Mouse (Mus musculus): Measurements from ENCODE around the gene Dnase1l2. TPM values are rescaled to one million over a fixed set of nuclear protein-coding genes. Genes with fewer than 3 reads are reported as not detected.

Gene Dnase1l2
- polyA plus RNA-seq, 1 experiment from 2014 or later, result 1.1 TPM

DNA sequence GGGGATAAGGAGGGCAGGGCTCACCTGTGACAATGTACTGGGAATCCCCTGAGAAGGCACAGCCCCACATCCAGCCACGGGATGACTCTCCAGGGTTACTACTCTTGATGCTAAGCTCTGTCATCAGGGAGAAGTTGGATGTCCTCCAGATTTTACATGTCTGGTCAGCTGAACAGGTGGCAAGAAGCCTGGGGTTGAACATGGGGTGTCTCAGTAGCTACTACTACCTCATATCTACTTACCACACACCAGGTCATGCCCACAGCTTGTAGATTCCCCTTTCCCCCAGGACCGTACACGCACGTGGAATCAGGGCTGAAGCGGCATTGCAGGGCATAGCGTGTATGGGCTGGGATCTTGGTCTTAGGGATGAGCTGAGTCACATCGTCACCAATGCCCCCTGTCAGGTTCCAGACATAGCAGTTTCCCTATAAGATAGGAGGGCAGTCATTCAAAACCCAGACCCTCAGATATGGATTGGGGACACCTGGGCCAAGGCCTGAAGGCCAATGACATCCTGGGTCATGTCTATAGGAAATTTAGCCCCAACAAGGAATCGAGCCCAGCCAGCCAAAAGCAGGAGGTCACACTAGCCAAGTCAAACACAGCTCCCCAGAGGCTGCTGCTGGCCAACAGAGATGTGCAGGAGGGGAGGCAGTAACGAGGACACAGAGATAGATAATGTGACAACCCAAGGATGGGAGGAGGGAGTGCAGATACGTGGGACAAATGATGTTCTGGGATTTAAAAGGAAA lies 33.3 kb upstream of the Dnase1l2 start:
- Histone ChIP-seq H3K9me3 (replicated peaks; ENCODE audit: control insufficient read depth, low read length) (no peaks in the 10 kb centered on the region), H3K4me2 (ENCODE audit: low read depth, low read length) (no peak overlapping the region), H3K4me1 (ENCODE audit: control insufficient read depth, insufficient read depth, low read length) (peaks cover 3% of the 10 kb centered on the region), H3K27me3 (ENCODE audit: control insufficient read depth, insufficient read depth, low read length) (no peaks in the 10 kb centered on the region), H3K4me3 (ENCODE audit: low read depth, low read length) (no peak overlapping the region), H3K27ac (replicated peaks; ENCODE audit: low read depth, low read length) (no peak overlapping the region), H3K9ac (replicated peaks; ENCODE audit: low read length) (no peak overlapping the region), H3K36me3 (replicated peaks; ENCODE audit: control insufficient read depth, insufficient read depth, low read depth, low read length) (peaks cover 5% of the 10 kb centered on the region)
- 90% methylated on average over 10 of the region's 10 CpGs for WGBS
- DNase-seq (ENCODE audit: low spot score) (no peak), ATAC-seq (replicated peaks; ENCODE audit: insufficient number of reproducible peaks, low FRiP score, low TSS enrichment, low read depth) (no peak)

DNA sequence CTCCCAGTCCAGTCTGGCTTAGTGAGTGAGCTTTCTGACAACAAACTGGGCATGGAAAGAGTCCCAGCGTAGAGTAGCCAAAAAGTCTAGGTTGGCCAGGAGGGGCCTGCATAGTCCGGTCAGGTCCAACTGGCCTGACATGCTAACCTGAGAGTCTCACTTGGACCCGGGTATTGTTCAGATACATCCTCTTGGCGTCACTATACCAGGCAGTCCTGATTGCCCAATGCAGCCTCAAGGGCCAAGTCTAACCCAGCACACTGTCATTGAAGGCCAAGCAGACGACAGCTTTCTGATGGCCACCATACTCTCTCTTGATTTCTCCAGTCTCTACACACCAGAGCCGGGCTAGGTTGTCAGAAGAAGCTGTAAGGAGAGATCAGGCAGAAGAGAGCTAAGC lies 32.7 kb upstream of the Dnase1l2 start:
- Histone ChIP-seq H3K36me3 (replicated peaks; ENCODE audit: control insufficient read depth, insufficient read depth, low read depth, low read length) (peaks cover 5% of the 10 kb centered on the region), H3K4me2 (ENCODE audit: low read depth, low read length) (no peak overlapping the region), H3K4me1 (ENCODE audit: control insufficient read depth, insufficient read depth, low read length) (peaks cover 3% of the 10 kb centered on the region), H3K9ac (replicated peaks; ENCODE audit: low read length) (no peak overlapping the region), H3K9me3 (replicated peaks; ENCODE audit: control insufficient read depth, low read length) (no peaks in the 10 kb centered on the region), H3K27ac (replicated peaks; ENCODE audit: low read depth, low read length) (no peak overlapping the region), H3K4me3 (ENCODE audit: low read depth, low read length) (no peak overlapping the region), H3K27me3 (ENCODE audit: control insufficient read depth, insufficient read depth, low read length) (no peaks in the 10 kb centered on the region)
- 88% methylated on average over 6 of the region's 6 CpGs for WGBS
- ATAC-seq (replicated peaks; ENCODE audit: insufficient number of reproducible peaks, low FRiP score, low TSS enrichment, low read depth) (no peak), DNase-seq (ENCODE audit: low spot score) (no peak)

DNA sequence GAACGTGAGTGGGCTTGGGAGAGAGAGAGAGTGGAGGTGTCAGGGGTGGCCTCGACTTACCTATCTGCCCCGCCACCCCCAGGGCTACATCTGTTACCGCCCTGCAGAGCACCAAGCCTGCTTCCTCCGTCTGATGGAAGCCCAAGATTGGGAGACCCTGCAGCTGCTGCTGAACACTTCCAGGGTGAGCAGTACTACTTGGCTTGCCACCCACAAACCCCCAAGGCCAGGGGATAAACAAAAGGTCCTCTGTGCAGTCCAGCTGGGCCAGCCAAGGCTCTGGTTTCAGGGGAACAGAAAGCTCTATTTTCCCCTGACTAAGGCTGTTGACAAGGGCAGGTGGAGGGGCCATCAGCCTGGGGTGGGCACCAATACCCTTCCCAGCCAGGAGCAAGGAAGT lies 31.7 kb upstream of the Dnase1l2 start:
- WGBS, result 62% methylated on average over 5 of the region's 5 CpGs
- DNase-seq (ENCODE audit: low spot score), result no peak
- no peak overlapping the region for H3K4me2 ChIP-seq (ENCODE audit: low read depth, low read length)
- no peak overlapping the region for H3K4me3 ChIP-seq (ENCODE audit: low read depth, low read length)
- no peaks in the 10 kb centered on the region for H3K27me3 ChIP-seq (ENCODE audit: control insufficient read depth, insufficient read depth, low read length)
- H3K27ac ChIP-seq (replicated peaks; ENCODE audit: low read depth, low read length), result no peak overlapping the region
- ATAC-seq (replicated peaks; ENCODE audit: insufficient number of reproducible peaks, low FRiP score, low TSS enrichment, low read depth), result no peak
- peaks cover 3% of the 10 kb centered on the region for H3K4me1 ChIP-seq (ENCODE audit: control insufficient read depth, insufficient read depth, low read length)
- H3K9ac ChIP-seq (replicated peaks; ENCODE audit: low read length), result no peak overlapping the region
- H3K9me3 ChIP-seq (replicated peaks; ENCODE audit: control insufficient read depth, low read length), result no peaks in the 10 kb centered on the region
- peaks cover 5% of the 10 kb centered on the region for H3K36me3 ChIP-seq (replicated peaks; ENCODE audit: control insufficient read depth, insufficient read depth, low read depth, low read length)

DNA sequence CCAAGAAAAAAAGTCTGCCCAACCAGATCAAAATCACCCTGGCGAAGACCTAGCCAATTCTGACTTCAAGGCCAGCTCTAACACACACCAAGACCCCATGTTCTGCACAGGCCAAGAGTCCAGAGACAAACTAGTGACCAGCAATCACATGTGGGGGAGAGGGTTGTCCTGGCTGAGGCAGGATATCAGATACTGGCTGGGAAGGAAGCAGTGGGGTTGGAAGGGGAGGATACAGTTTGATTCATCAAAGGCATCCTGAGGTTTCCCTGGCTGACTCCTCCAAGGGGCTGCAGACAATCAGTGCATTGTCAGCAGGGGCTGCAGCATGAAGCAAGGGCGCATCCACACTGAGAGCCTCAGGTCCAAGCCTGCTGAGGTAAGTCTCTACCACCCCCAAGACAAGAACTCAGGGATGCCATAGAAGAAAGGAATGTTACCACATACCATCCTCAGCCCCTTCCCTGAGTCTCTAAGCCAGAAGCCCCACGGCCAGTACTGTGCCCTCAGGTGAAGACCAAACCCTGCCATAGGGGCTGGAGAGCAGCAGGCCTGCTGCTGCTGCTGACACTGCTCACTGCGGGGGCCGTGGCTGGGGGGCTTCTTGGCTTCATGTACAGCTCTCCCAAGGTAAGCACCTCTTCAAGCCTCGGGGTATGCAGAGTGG lies 30.8 kb upstream of the Dnase1l2 start, which contains the start of gene Bricd5:
TSS of gene Bricd5 (plus strand) at position 273 of the 664 bp plus-strand sequence.
- Histone ChIP-seq H3K9me3 (replicated peaks; ENCODE audit: control insufficient read depth, low read length) (no peaks in the 10 kb centered on the region), H3K27me3 (ENCODE audit: control insufficient read depth, insufficient read depth, low read length) (no peaks in the 10 kb centered on the region), H3K27ac (replicated peaks; ENCODE audit: low read depth, low read length) (no peak within 1 kb of the TSS), H3K4me1 (ENCODE audit: control insufficient read depth, insufficient read depth, low read length) (peaks cover 3% of the 10 kb centered on the region), H3K36me3 (replicated peaks; ENCODE audit: control insufficient read depth, insufficient read depth, low read depth, low read length) (peaks cover 5% of the 10 kb centered on the region), H3K4me2 (ENCODE audit: low read depth, low read length) (no peak within 1 kb of the TSS), H3K4me3 (ENCODE audit: low read depth, low read length) (no peak within 1 kb of the TSS), H3K9ac (replicated peaks; ENCODE audit: low read length) (no peak within 1 kb of the TSS; the same call in 1 of the 2 replicates)
- 56% methylated on average over 6 of the region's 6 CpGs for WGBS
- DNase-seq (ENCODE audit: low spot score) (no peak), ATAC-seq (replicated peaks; ENCODE audit: insufficient number of reproducible peaks, low FRiP score, low TSS enrichment, low read depth) (no peak)

DNA sequence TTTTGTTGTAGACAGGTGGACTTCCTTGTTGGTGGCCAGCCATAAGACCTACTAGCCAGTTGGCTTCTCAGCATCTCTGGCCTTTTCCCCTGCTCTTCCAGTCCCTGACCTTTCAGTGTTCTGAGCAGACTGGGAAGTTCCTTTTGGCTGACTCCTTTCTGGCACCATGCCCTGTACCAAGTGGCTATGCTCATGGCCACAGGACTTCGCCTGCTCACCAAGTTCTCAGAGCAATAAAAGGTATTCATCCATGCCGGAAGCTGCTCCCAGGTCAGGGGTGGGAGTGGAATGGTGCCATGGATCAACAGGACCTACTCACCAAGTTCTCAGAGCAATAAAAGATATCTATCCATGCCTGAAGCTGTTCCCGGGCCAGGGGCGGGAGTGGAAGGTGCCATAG lies 29.6 kb upstream of the Dnase1l2 start:
- DNase-seq (ENCODE audit: low spot score) (no peak), ATAC-seq (replicated peaks; ENCODE audit: insufficient number of reproducible peaks, low FRiP score, low TSS enrichment, low read depth) (no peak)
- Histone ChIP-seq H3K4me1 (ENCODE audit: control insufficient read depth, insufficient read depth, low read length) (no peaks in the 10 kb centered on the region; the same call in 1 of the 2 replicates), H3K27ac (replicated peaks; ENCODE audit: low read depth, low read length) (no peak overlapping the region), H3K36me3 (replicated peaks; ENCODE audit: control insufficient read depth, insufficient read depth, low read depth, low read length) (peaks cover 5% of the 10 kb centered on the region), H3K9ac (replicated peaks; ENCODE audit: low read length) (no peak overlapping the region; the same call in 1 of the 2 replicates), H3K27me3 (ENCODE audit: control insufficient read depth, insufficient read depth, low read length) (no peaks in the 10 kb centered on the region), H3K4me2 (ENCODE audit: low read depth, low read length) (no peak overlapping the region), H3K4me3 (ENCODE audit: low read depth, low read length) (no peak overlapping the region), H3K9me3 (replicated peaks; ENCODE audit: control insufficient read depth, low read length) (no peaks in the 10 kb centered on the region)
- WGBS, result 85% methylated on average over 4 of the region's 4 CpGs

DNA sequence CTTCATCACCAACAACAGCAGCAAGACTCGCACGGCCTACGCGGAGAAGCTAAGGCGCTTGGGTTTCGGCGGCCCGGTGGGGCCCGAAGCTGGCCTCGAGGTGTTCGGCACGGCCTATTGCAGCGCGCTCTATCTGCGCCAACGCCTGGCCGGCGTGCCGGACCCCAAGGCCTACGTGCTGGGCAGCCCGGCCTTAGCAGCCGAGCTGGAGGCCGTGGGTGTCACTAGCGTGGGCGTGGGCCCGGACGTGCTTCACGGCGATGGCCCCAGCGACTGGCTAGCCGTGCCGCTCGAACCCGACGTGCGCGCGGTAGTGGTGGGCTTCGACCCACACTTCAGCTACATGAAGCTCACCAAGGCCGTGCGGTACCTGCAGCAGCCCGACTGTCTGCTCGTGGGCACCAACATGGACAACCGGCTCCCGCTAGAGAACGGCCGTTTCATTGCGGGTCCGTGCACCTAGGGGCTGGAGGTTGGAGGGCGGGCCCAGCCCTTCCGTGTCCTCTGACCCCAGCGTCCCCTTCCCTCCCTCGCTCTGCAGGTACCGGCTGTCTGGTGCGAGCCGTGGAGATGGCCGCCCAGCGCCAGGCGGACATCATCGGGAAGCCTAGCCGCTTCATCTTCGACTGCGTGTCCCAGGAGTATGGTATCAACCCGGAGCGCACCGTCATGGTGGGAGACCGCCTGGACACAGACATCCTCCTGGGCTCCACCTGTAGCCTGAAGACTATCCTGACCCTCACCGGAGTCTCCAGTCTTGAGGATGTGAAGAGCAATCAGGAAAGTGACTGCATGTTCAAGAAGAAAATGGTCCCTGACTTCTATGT lies 28.0 kb upstream of the Dnase1l2 start:
- 1% methylated on average over 67 of the region's 68 CpGs for WGBS
- Histone ChIP-seq H3K27ac (replicated peaks; ENCODE audit: low read depth, low read length) (peak overlapping the region; percentile 65), H3K9ac (replicated peaks; ENCODE audit: low read length) (peak overlapping the region; percentile 88), H3K9me3 (replicated peaks; ENCODE audit: control insufficient read depth, low read length) (no peaks in the 10 kb centered on the region), H3K4me1 (ENCODE audit: control insufficient read depth, insufficient read depth, low read length) (no peaks in the 10 kb centered on the region; the same call in 1 of the 2 replicates), H3K4me3 (ENCODE audit: low read depth, low read length) (peak overlapping the region; percentile 86), H3K27me3 (ENCODE audit: control insufficient read depth, insufficient read depth, low read length) (no peaks in the 10 kb centered on the region), H3K36me3 (replicated peaks; ENCODE audit: control insufficient read depth, insufficient read depth, low read depth, low read length) (no peaks in the 10 kb centered on the region; the same call in none of the 2 replicates), H3K4me2 (ENCODE audit: low read depth, low read length) (peak overlapping the region; percentile 97)
- ATAC-seq (replicated peaks; ENCODE audit: insufficient number of reproducible peaks, low FRiP score, low TSS enrichment, low read depth), result 0 out of 2 replicates have a peak, but pooled peaks have one; percentile 4
- peak; percentile 26 for DNase-seq (ENCODE audit: low spot score)

DNA sequence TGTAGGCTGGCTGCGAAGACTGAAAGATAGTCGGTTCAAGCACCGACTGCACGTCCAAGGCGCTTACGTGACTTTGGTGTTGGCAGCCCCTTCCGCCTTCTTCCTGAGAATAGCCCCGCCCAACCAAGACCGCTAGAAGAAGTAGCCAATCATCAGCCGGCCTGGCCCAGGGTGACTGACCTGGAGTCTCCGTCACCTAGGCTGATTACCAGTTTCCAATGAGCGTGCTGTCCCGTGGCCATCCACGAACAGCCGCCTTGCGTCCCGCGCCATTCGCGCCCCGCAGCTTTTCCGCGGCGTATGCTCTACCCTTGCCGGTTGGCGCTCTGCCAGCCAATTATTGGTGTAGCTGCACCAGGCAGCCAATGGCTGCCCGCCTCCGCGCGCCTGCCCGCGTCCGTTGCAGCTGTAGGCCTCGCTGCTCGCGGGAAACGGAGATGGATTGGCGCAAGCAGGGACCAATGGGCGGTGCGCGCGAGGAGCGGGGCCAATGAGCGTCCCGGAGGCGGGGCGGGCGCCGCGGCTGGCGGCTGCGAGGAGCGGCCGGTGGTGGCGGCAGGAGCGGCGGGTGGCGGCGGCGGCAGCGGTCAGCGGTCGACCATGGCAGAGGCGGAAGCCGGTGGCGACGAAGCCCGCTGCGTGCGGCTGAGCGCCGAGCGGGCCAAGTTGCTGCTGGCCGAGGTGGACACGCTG lies 27.2 kb upstream of the Dnase1l2 start, which contains the start of the genes E4f1 and Pgp:
TSS of gene E4f1 (minus strand) at position 404 of the 693 bp plus-strand sequence.
TSS of gene Pgp (plus strand) at position 483 of the 693 bp plus-strand sequence.
- DNase-seq (ENCODE audit: low spot score) (peak; percentile 99), ATAC-seq (replicated peaks; ENCODE audit: insufficient number of reproducible peaks, low FRiP score, low TSS enrichment, low read depth) (peak; percentile 96)
- Histone ChIP-seq H3K9me3 (replicated peaks; ENCODE audit: control insufficient read depth, low read length) (no peaks in the 10 kb centered on the region), H3K27me3 (ENCODE audit: control insufficient read depth, insufficient read depth, low read length) (no peaks in the 10 kb centered on the region), H3K4me3 (ENCODE audit: low read depth, low read length) (peak within 1 kb of the TSS; percentile 86), H3K36me3 (replicated peaks; ENCODE audit: control insufficient read depth, insufficient read depth, low read depth, low read length) (no peaks in the 10 kb centered on the region; the same call in none of the 2 replicates), H3K27ac (replicated peaks; ENCODE audit: low read depth, low read length) (peak within 1 kb of the TSS; percentile 65), H3K9ac (replicated peaks; ENCODE audit: low read length) (peak within 1 kb of the TSS; percentile 88), H3K4me1 (ENCODE audit: control insufficient read depth, insufficient read depth, low read length) (no peaks in the 10 kb centered on the region; the same call in 1 of the 2 replicates), H3K4me2 (ENCODE audit: low read depth, low read length) (peak within 1 kb of the TSS; percentile 97)
- under 1% methylated on average over 66 of the region's 75 CpGs for WGBS
